Mouse (Mus musculus) erythroblast, embryonic 14.5 days (primary cell): ENCODE results near the gene 5730409E04Rik.

Source experiments
- GATA1 ChIP-seq: IDR thresholded peaks from 2 replicates; pipeline ENCODE4 v1.6.1; 2012; ENCODE audit warnings: low read length, inconsistent platforms, mixed read lengths
- TAL1 ChIP-seq: IDR thresholded peaks from 3 replicates; pipeline ENCODE4 v1.6.1; 2012; ENCODE audit warnings: low read length, inconsistent platforms, mixed read lengths

GRCm38 (mm10) chr4:126592039-126592438 lies 17.6 kb upstream of the 5730409E04Rik start:
- no peak for TF ChIP-seq TAL1
- TF ChIP-seq GATA1, result no peak
